Mouse (Mus musculus) liver, adult 2 months (tissue): ENCODE measurements around the gene Ak9.

ENCODE experiments used
- CTCF ChIP-seq: fragments of 200-500 bp; IDR thresholded peaks from 2 replicates; pipeline ENCODE4 v1.5.1; 2011; ENCODE audit warnings: low read depth, low read length, control low read depth
- POLR2A ChIP-seq: fragments of 200-500 bp; IDR thresholded peaks from 2 replicates; pipeline ENCODE4 v1.6.1; 2011; ENCODE audit warnings: low read length, control low read depth; ENCODE audit not compliant: insufficient read depth; ENCODE audit errors: extremely low read depth

GRCm38 (mm10) chr10:41280796-41281195 lies 23.0 kb upstream of the Ak9 start:
- TF ChIP-seq CTCF, result no peak
- no peak for TF ChIP-seq POLR2A
